Mouse (Mus musculus): Measurements from ENCODE around the gene Cbln1. TPM values are rescaled to one million over a fixed set of nuclear protein-coding genes. Genes with fewer than 3 reads are reported as not detected.

Gene Cbln1
- under 1 TPM in 3 of 4 experiments, not detected in 1; 0.18 to 0.70 (median 0.41) TPM for total RNA-seq (2022)

GRCm38 (mm10) chr8:87472271-87473236 lies at the start of gene Cbln1:
TSS of gene Cbln1 (minus strand) at chr8:87472609.
- DNase-seq = peak; percentile 80

- DNase-seq = no peak
Observed at GRCm38 (mm10) chr8:87517132-87517531, 44.7 kb upstream of the Cbln1 start.

GRCm38 (mm10) chr8:87513796-87514195 lies 41.4 kb upstream of the Cbln1 start:
- DNase-seq = no peak

- DNase-seq = no peak
Observed at GRCm38 (mm10) chr8:87513350-87513749, 40.9 kb upstream of the Cbln1 start.

- DNase-seq = no peak
Observed at GRCm38 (mm10) chr8:87512636-87513035, 40.2 kb upstream of the Cbln1 start.

- DNase-seq = no peak
Observed at GRCm38 (mm10) chr8:87507046-87507445, 34.6 kb upstream of the Cbln1 start.

GRCm38 (mm10) chr8:87504441-87504840 lies 32.0 kb upstream of the Cbln1 start:
- DNase-seq = no peak

GRCm38 (mm10) chr8:87502684-87503083 lies 30.3 kb upstream of the Cbln1 start:
- DNase-seq = no peak

GRCm38 (mm10) chr8:87497641-87498040 lies 25.2 kb upstream of the Cbln1 start:
- DNase-seq = no peak

GRCm38 (mm10) chr8:87496511-87496910 lies 24.1 kb upstream of the Cbln1 start:
- DNase-seq = no peak

GRCm38 (mm10) chr8:87494862-87495261 lies 22.5 kb upstream of the Cbln1 start:
- DNase-seq = no peak

GRCm38 (mm10) chr8:87489841-87490415 lies 17.5 kb upstream of the Cbln1 start:
- DNase-seq = no peak

- DNase-seq = no peak
Observed at GRCm38 (mm10) chr8:87481396-87481795, 9.0 kb upstream of the Cbln1 start.

- no peak for DNase-seq
Observed at GRCm38 (mm10) chr8:87478221-87478620, 5.8 kb upstream of the Cbln1 start.

GRCm38 (mm10) chr8:87477102-87477645 lies 4.8 kb upstream of the Cbln1 start:
- no peak for DNase-seq

GRCm38 (mm10) chr8:87475551-87475950 lies 3.1 kb upstream of the Cbln1 start:
- no peak for DNase-seq

- no peak for DNase-seq
Observed at GRCm38 (mm10) chr8:87474379-87474778, 2.0 kb upstream of the Cbln1 start.

- DNase-seq = no peak
Observed at GRCm38 (mm10) chr8:87473940-87474339, 1.5 kb upstream of the Cbln1 start.

- no peak for DNase-seq
Observed at GRCm38 (mm10) chr8:87473314-87473713, 905 bp upstream of the Cbln1 start.

GRCm38 (mm10) chr8:87471603-87472270 lies 672 bp downstream of the Cbln1 start:
- DNase-seq = no peak

GRCm38 (mm10) chr8:87470834-87471602 lies 1.4 kb downstream of the Cbln1 start:
- no peak for DNase-seq

Data from adrenal gland, adult 8-10 months (tissue).